Mouse (Mus musculus) heart, embryonic 16.5 days (tissue): Measurements from ENCODE around the gene Ferd3l. TPM values are rescaled to one million over a fixed set of nuclear protein-coding genes. Genes with fewer than 3 reads are reported as not detected.
A peak's percentile ranks its signal among the peaks of the same experiment; 100 is the strongest.

Source experiments
- ATAC-seq: fragments of 200-750 bp; cut with Nextera tagmentation; replicated peaks from 2 replicates; pipeline ENCODE4 v1.8.0; 2017; ENCODE audit warnings: moderate number of reproducible peaks; ENCODE audit not compliant: insufficient read depth, low FRiP score; ENCODE audit errors: extremely low read depth
- H3K27ac ChIP-seq: fragments of 300-500 bp; sonication (generic); 2 replicates; pipeline ENCODE4 v1.5.1; 2014; ENCODE audit warnings: mild to moderate bottlenecking, low read length, control low read depth, moderate library complexity
- H3K27me3 ChIP-seq: fragments of 300-500 bp; sonication (generic); 2 replicates; pipeline ENCODE4 v1.6.1; 2014; ENCODE audit warnings: low read length, mixed read lengths; ENCODE audit not compliant: control insufficient read depth, insufficient read depth
- H3K36me3 ChIP-seq: fragments of 300-500 bp; sonication (generic); 2 replicates; pipeline ENCODE4 v1.6.1; 2014; ENCODE audit not compliant: control insufficient read depth, insufficient read depth
- H3K4me1 ChIP-seq: fragments of 300-500 bp; sonication (generic); 2 replicates; pipeline ENCODE4 v1.6.1; 2014; ENCODE audit warnings: low read length, mixed read lengths; ENCODE audit not compliant: control insufficient read depth, insufficient read depth
- H3K4me2 ChIP-seq: fragments of 300-500 bp; sonication (generic); 2 replicates; pipeline ENCODE4 v1.6.1; 2014; ENCODE audit warnings: low read depth, mild to moderate bottlenecking, control low read depth, low read length
- H3K4me3 ChIP-seq: fragments of 300-500 bp; sonication (generic); 2 replicates; pipeline ENCODE4 v1.5.1; 2014; ENCODE audit warnings: mild to moderate bottlenecking, control low read depth, low read length
- H3K9ac ChIP-seq: fragments of 300-500 bp; sonication (generic); 2 replicates; pipeline ENCODE4 v1.6.1; 2014; ENCODE audit warnings: low read length, control low read depth
- H3K9me3 ChIP-seq: fragments of 300-500 bp; sonication (generic); replicated peaks from 2 replicates; pipeline ENCODE4 v1.6.1; 2016; ENCODE audit warnings: low read length; ENCODE audit not compliant: control insufficient read depth
- WGBS: fragments of 180-500 bp; shearing (Covaris S2); extraction: QIAGEN DNeasy Blood & Tissue Kit; methylation state at CpG from one replicate; pipeline ENCODE4 v1.1.7; 2014; 5-methylcytosine and 5-hydroxymethylcytosine counted together
- polyA plus RNA-seq: library from polyadenylated mRNA; unstranded; fragments of >200 nt; fragmentation: Nextera tagmentation; extraction: Ambion mirVana; gene quantifications from 2 replicates; pipeline ENCODE4 v1.2.1, GENCODE M21; 2015

Ferd3l gene
- not detected in 2 replicates for polyA plus RNA-seq

- Histone ChIP-seq H3K4me2 (peak within 1 kb of the TSS; percentile 28), H3K4me3 (0 out of 2 replicates have a peak within 1 kb of the TSS, but pooled peaks have one; percentile 5), H3K4me1 (no peaks in the 10 kb centered on the region), H3K9me3 (no peaks in the 10 kb centered on the region), H3K27ac (no peak within 1 kb of the TSS), H3K36me3 (no peaks in the 10 kb centered on the region), H3K9ac (no peak within 1 kb of the TSS), H3K27me3 (peaks cover 28% of the 10 kb centered on the region)
- no peak for ATAC-seq
- 1% methylated on average over 39 of the region's 39 CpGs for WGBS
Observed at GRCm38 (mm10) chr12:33928331-33929192, at the start of gene Ferd3l. Gene Ferd3l (plus strand): TSS chr12:33928425.

GRCm38 (mm10) chr12:33893956-33894355 is 34.3 kb upstream of the Ferd3l start:
- 0 out of 2 replicates have a peak, but pooled peaks have one; percentile 37 for ATAC-seq
- H3K4me3 ChIP-seq, result no peak overlapping the region
- no peak overlapping the region for H3K9ac ChIP-seq
- H3K27me3 ChIP-seq, result no peaks in the 10 kb centered on the region
- no peaks in the 10 kb centered on the region for H3K36me3 ChIP-seq
- 0 out of 2 replicates have a peak, but pooled peaks cover 2% of the 10 kb centered on the region for H3K4me1 ChIP-seq
- 32% methylated on average over 2 of the region's 2 CpGs for WGBS
- no peak overlapping the region for H3K4me2 ChIP-seq
- no peaks in the 10 kb centered on the region for H3K9me3 ChIP-seq
- no peak overlapping the region for H3K27ac ChIP-seq

GRCm38 (mm10) chr12:33894621-33895020 is 33.6 kb upstream of the Ferd3l start:
- ATAC-seq, result no peak
- H3K27me3 ChIP-seq, result no peaks in the 10 kb centered on the region
- H3K4me2 ChIP-seq, result no peak overlapping the region
- no peaks in the 10 kb centered on the region for H3K36me3 ChIP-seq
- 0 out of 2 replicates have a peak, but pooled peaks cover 2% of the 10 kb centered on the region for H3K4me1 ChIP-seq
- no peaks in the 10 kb centered on the region for H3K9me3 ChIP-seq
- H3K4me3 ChIP-seq, result no peak overlapping the region
- WGBS, result 55% methylated on average over 1 of the region's 1 CpGs
- no peak overlapping the region for H3K9ac ChIP-seq
- H3K27ac ChIP-seq, result no peak overlapping the region

- WGBS, result 11% methylated on average over 3 of the region's 3 CpGs
- Histone ChIP-seq H3K9me3 (no peaks in the 10 kb centered on the region), H3K4me2 (no peak overlapping the region), H3K27ac (no peak overlapping the region), H3K9ac (no peak overlapping the region), H3K27me3 (peaks cover 28% of the 10 kb centered on the region), H3K4me1 (no peaks in the 10 kb centered on the region), H3K36me3 (no peaks in the 10 kb centered on the region), H3K4me3 (no peak overlapping the region)
- ATAC-seq, result no peak
Observed at GRCm38 (mm10) chr12:33926751-33927150, 1.5 kb upstream of the Ferd3l start.

GRCm38 (mm10) chr12:33927334-33928098 is 709 bp upstream of the Ferd3l start:
- Histone ChIP-seq H3K9me3 (no peaks in the 10 kb centered on the region), H3K4me3 (no peak overlapping the region), H3K4me1 (no peaks in the 10 kb centered on the region), H3K4me2 (no peak overlapping the region), H3K9ac (no peak overlapping the region), H3K27me3 (peaks cover 28% of the 10 kb centered on the region), H3K36me3 (no peaks in the 10 kb centered on the region), H3K27ac (no peak overlapping the region)
- no peak for ATAC-seq
- 4% methylated on average over 15 of the region's 15 CpGs for WGBS

GRCm38 (mm10) chr12:33952843-33953242 is 24.6 kb downstream of the Ferd3l start:
- ATAC-seq, result no peak
- 9% methylated on average over 3 of the region's 3 CpGs for whole genome bisulfite sequencing
- H3K4me2 ChIP-seq, result no peak overlapping the region
- peaks cover 42% of the 10 kb centered on the region for H3K27me3 ChIP-seq
- H3K9me3 ChIP-seq, result no peaks in the 10 kb centered on the region
- H3K27ac ChIP-seq, result no peak overlapping the region
- no peaks in the 10 kb centered on the region for H3K36me3 ChIP-seq
- no peak overlapping the region for H3K9ac ChIP-seq
- H3K4me1 ChIP-seq, result peaks cover 8% of the 10 kb centered on the region; the same call in 1 of the 2 replicates
- H3K4me3 ChIP-seq, result no peak overlapping the region

- H3K4me3 ChIP-seq, result no peak overlapping the region
- H3K4me1 ChIP-seq, result peaks cover 15% of the 10 kb centered on the region; the same call in 1 of the 2 replicates
- H3K4me2 ChIP-seq, result no peak overlapping the region
- H3K9me3 ChIP-seq, result no peaks in the 10 kb centered on the region
- no peak overlapping the region for H3K9ac ChIP-seq
- 26% methylated on average over 8 of the region's 8 CpGs for WGBS
- peaks cover 59% of the 10 kb centered on the region for H3K27me3 ChIP-seq
- no peak overlapping the region for H3K27ac ChIP-seq
- no peak for ATAC-seq
- H3K36me3 ChIP-seq, result no peaks in the 10 kb centered on the region
Observed at GRCm38 (mm10) chr12:33954931-33955565, 26.8 kb downstream of the Ferd3l start.

- peaks cover 59% of the 10 kb centered on the region for H3K27me3 ChIP-seq
- peak overlapping the region; percentile 16; the same call in 1 of the 2 replicates for H3K27ac ChIP-seq
- no peaks in the 10 kb centered on the region for H3K36me3 ChIP-seq
Observed at GRCm38 (mm10) chr12:33955606-33956295, 27.5 kb downstream of the Ferd3l start.

More at GRCm38 (mm10) chr12:33955606-33956295, 27.5 kb downstream of the Ferd3l start:
- Histone ChIP-seq H3K4me3 (peak overlapping the region; percentile 20), H3K9me3 (no peaks in the 10 kb centered on the region), H3K4me1 (peaks cover 15% of the 10 kb centered on the region; the same call in 1 of the 2 replicates), H3K9ac (peak overlapping the region; percentile 30; the same call in 1 of the 2 replicates), H3K4me2 (peak overlapping the region; percentile 85)
- 5% methylated on average over 28 of the region's 28 CpGs for WGBS
- no peak for ATAC-seq
